Mouse (Mus musculus): Measurements from ENCODE around the gene Khdc1b. TPM values are rescaled to one million over a fixed set of nuclear protein-coding genes. Genes with fewer than 3 reads are reported as not detected.
"Not testable (repeated sequence)": the region's sequence is repeated elsewhere in the genome, so short reads cannot be mapped to it uniquely, and the experiment has no call there.

Gene Khdc1b
- polyA plus RNA-seq (2012; rRNA removed), result not detected in 2 replicates

- DNase-seq (ENCODE audit: low read depth), result no peak
Observed at GRCm38 (mm10) chr1:21383256-21383655, at the start of gene Khdc1b. Gene Khdc1b, plus strand, starts transcription at chr1:21383556.

- DNase-seq (ENCODE audit: low read depth), result no peak
Observed at GRCm38 (mm10) chr1:21335836-21336235, 47.5 kb upstream of the Khdc1b start.

GRCm38 (mm10) chr1:21340745-21341144, 42.6 kb upstream of the Khdc1b start:
- DNase-seq (ENCODE audit: low read depth), result peak; percentile 66

- DNase-seq (ENCODE audit: low read depth), result no peak
Observed at GRCm38 (mm10) chr1:21344253-21344652, 39.1 kb upstream of the Khdc1b start.

- DNase-seq (ENCODE audit: low read depth), result not testable (repeated sequence)
Observed at GRCm38 (mm10) chr1:21344752-21345151, 38.6 kb upstream of the Khdc1b start.

- no peak for DNase-seq (ENCODE audit: low read depth)
Observed at GRCm38 (mm10) chr1:21349341-21349740, 34.0 kb upstream of the Khdc1b start, which contains the start of gene Khdc1a. Gene Khdc1a, plus strand, starts transcription at chr1:21349641.

- DNase-seq (ENCODE audit: low read depth), result not testable (repeated sequence)
Observed at GRCm38 (mm10) chr1:21368031-21368430, 15.3 kb upstream of the Khdc1b start, which contains the start of gene Khdc1c. Gene Khdc1c, plus strand, starts transcription at chr1:21368331.

- DNase-seq (ENCODE audit: low read depth), result no peak
Observed at GRCm38 (mm10) chr1:21391138-21391671, 7.8 kb downstream of the Khdc1b start.

GRCm38 (mm10) chr1:21402804-21403203, 19.4 kb downstream of the Khdc1b start:
- DNase-seq (ENCODE audit: low read depth), result no peak

GRCm38 (mm10) chr1:21407266-21407665, 23.9 kb downstream of the Khdc1b start:
- no peak for DNase-seq (ENCODE audit: low read depth)

- DNase-seq (ENCODE audit: low read depth), result no peak
Observed at GRCm38 (mm10) chr1:21411331-21412196, 28.2 kb downstream of the Khdc1b start.

- no peak for DNase-seq (ENCODE audit: low read depth)
Observed at GRCm38 (mm10) chr1:21412197-21412555, 28.8 kb downstream of the Khdc1b start.

- no peak for DNase-seq (ENCODE audit: low read depth)
Observed at GRCm38 (mm10) chr1:21419370-21419769, 36.0 kb downstream of the Khdc1b start.

- DNase-seq (ENCODE audit: low read depth), result no peak
Observed at GRCm38 (mm10) chr1:21425654-21426053, 42.3 kb downstream of the Khdc1b start.

- DNase-seq (ENCODE audit: low read depth), result no peak
Observed at GRCm38 (mm10) chr1:21428079-21428478, 44.7 kb downstream of the Khdc1b start.

GRCm38 (mm10) chr1:21431666-21432065, 48.3 kb downstream of the Khdc1b start:
- DNase-seq (ENCODE audit: low read depth), result no peak

GRCm38 (mm10) chr1:21434853-21435252, 51.5 kb downstream of the Khdc1b start:
- DNase-seq (ENCODE audit: low read depth), result no peak

Other genes with a start within 250 kb of the Khdc1b start
- 7.5 and 10.3 TPM in 2 replicates for gene Tmem14a, start 165.0 kb upstream of the Khdc1b start, polyA plus RNA-seq (2012; rRNA removed)
- gene Gsta3, start 143.0 kb upstream of the Khdc1b start, polyA plus RNA-seq (2012; rRNA removed), result 71.2 and 78.3 TPM in 2 replicates
- gene Khdc1a, start 33.9 kb upstream of the Khdc1b start, polyA plus RNA-seq (2012; rRNA removed), result 0.80 and 4.3 TPM in 2 replicates
- 0.89 TPM in 1 of 2 replicates, not detected in the other for gene Khdc1c, start 15.2 kb upstream of the Khdc1b start, polyA plus RNA-seq (2012; rRNA removed)